Mouse (Mus musculus) adipocyte (in vitro differentiated cells): Measurements from ENCODE around the gene Nfkbil1.

Experiments used
- DNase-seq: peaks from one replicate; pipeline ENCODE4 v3.0.0-alpha.2; 2016; ENCODE audit warnings: low spot score

Nfkbil1 gene

GRCm38 (mm10) chr17:35201787-35202186 lies 33.8 kb downstream of the Nfkbil1 start, which contains the start of gene Tnf:
Gene Tnf (minus strand): TSS chr17:35202007.
- no peak for DNase-seq

GRCm38 (mm10) chr17:35201128-35201527 lies 34.5 kb downstream of the Nfkbil1 start:
- DNase-seq: no peak

DNA sequence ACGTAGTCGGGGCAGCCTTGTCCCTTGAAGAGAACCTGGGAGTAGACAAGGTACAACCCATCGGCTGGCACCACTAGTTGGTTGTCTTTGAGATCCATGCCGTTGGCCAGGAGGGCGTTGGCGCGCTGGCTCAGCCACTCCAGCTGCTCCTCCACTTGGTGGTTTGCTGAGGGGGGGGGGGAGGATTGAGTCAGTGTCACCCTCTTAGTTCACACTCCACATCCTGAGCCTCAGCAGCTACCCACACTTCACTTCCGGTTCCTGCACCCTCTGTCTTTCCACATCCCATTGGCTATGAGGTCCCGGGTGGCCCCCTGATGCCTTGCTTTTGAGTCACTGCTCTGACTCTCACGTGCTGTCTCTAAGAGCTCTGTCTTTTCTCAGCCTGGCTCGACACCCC lies 35.2 kb downstream of the Nfkbil1 start:
- no peak for DNase-seq

DNA sequence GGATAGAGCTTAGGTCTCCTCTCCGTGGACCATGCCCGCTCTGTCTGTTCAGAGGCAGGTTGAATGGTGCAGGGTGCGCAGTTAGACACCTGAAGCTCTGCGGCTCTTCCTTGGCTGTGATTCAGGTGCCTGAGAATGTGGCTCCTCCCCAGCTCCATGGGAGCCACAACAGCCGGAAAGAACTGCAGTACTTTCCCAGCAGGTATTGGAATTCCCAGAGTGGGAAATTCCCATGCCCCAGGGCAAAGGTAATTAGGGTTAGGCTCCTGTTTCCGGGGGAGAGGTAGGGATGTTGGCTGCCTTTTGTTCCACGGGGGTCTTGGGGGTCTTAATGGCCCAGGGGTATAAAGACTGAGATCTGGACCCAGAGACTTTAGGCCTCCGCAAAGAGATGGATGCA lies 36.6 kb downstream of the Nfkbil1 start:
- DNase-seq: no peak

- no peak for DNase-seq
Observed at GRCm38 (mm10) chr17:35198029-35198428, 37.6 kb downstream of the Nfkbil1 start.

GRCm38 (mm10) chr17:35197126-35197525 lies 38.5 kb downstream of the Nfkbil1 start:
- no peak for DNase-seq

GRCm38 (mm10) chr17:35196321-35196641 lies 39.3 kb downstream of the Nfkbil1 start:
- no peak for DNase-seq

DNA sequence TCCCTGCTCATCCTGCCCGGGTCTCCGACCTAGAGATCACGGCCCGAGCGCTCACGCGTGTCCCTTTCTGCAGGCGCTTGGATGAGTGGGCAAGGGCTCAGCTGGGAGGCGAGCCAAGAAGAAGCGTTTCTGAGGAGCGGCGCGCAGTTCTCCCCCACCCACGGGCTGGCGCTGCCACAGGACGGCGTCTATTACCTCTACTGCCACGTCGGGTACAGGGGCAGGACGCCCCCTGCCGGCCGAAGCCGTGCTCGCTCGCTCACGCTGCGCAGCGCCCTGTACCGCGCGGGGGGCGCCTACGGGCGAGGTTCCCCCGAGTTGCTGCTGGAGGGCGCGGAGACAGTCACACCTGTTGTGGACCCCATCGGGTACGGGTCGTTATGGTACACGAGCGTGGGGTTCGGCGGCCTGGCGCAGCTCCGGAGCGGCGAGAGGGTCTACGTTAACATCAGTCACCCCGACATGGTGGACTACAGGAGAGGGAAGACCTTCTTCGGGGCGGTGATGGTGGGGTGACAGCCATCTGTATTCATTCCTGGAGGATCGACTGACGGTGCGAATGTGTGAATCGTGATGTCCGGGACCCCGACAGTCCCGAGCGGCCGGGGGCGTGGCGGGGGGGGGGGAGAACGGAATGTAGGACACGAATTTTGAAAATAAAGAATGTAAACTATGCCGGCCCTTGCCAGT lies 39.8 kb downstream of the Nfkbil1 start:
- DNase-seq: no peak

DNA sequence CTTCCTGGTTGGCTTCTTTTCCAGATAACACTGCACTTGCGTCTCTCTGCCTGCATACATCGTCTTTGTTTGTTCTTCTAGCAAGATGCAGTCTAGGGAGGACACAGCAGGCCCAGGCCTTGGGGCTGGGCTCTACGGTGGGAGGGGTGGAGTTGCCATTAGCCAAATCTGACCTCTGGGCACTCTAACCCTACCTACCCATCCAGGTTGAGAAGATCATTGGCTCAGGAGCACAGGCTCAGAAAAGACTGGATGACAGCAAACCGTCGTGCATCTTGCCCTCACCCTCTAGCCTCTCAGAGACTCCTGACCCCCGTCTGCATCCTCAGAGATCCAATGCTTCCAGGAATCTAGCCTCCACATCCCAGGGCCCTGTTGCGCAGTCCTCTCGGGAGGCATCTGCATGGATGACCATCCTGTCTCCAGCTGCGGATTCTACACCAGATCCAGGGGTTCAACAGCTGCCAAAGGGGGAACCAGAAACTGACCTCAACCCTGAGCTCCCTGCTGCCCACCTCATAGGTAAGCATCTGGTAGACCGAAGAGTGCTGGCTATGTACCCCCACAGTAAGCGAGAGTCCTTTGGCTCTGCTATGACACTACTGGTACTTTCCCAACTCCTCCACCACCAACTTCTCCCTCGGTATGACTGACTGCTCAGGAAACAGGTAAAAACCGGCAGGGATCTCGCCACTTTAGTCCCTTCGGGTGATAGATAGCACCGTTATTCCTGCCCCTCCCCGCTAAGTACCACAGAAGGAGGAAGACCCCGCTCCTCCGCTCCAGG lies 40.6 kb downstream of the Nfkbil1 start:
- DNase-seq: no peak

DNA sequence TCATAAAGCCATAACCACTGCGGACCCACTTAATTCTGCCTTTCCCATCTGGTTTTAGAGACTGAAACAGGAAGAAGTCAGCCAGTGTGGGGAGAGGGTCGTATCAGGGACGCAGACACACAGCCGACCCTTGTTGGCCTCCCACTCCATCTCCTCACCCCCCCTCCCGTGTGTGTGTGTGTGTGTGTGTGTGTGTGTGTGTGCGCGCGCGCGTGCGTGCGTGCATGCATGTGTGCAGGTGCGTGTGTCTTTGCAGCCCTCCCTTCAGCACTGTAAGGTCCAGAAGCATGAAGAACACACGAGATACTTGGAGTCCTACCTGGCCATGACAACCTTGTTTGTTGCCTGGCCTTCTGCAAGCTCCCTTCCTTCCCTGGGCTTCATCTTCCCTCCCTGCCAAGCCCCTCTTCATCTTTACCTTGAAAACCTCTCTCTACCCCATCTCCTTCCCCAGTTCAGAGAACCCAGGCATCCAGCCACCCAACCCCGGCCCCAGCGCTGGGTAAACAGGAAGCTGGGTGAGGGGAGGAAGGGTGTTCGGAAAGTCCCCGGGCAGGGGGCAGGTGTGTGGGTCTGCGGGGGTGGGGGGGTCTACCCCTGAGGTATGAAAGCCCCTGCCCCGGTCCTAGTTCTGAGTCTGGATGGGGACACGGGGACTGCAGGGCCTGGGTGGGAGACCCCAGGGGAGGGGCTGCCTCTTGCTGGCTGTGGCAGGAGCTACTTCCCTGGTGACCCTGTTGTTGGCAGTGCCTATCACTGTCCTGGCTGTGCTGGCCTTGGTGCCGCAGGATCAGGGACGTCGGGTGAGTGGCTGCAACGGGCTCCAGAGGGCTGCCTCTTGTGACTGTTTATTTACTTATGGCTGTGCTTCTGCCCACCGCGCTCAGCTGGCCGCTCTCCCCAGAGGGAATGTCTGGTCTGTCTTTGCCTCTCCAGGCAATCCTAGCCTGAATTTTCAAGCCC lies 41.4 kb downstream of the Nfkbil1 start, which contains the start of gene Ltb:
Gene Ltb, plus strand, starts transcription at position 559 of the 963 bp plus-strand sequence.
- DNase-seq: no peak

GRCm38 (mm10) chr17:35192924-35193323 lies 42.7 kb downstream of the Nfkbil1 start:
- no peak for DNase-seq

- no peak for DNase-seq
Observed at GRCm38 (mm10) chr17:35191723-35192122, 43.9 kb downstream of the Nfkbil1 start.

GRCm38 (mm10) chr17:35190096-35190495 lies 45.5 kb downstream of the Nfkbil1 start:
- no peak for DNase-seq

GRCm38 (mm10) chr17:35189186-35189585 lies 46.4 kb downstream of the Nfkbil1 start:
- DNase-seq: no peak

- no peak for DNase-seq
Observed at GRCm38 (mm10) chr17:35187959-35188610, 47.5 kb downstream of the Nfkbil1 start, which contains the start of gene Lst1. Gene Lst1 (minus strand): TSS chr17:35188439.

- no peak for DNase-seq
Observed at GRCm38 (mm10) chr17:35187345-35187744, 48.2 kb downstream of the Nfkbil1 start.

- DNase-seq: no peak
Observed at GRCm38 (mm10) chr17:35186681-35187080, 48.9 kb downstream of the Nfkbil1 start.

DNA sequence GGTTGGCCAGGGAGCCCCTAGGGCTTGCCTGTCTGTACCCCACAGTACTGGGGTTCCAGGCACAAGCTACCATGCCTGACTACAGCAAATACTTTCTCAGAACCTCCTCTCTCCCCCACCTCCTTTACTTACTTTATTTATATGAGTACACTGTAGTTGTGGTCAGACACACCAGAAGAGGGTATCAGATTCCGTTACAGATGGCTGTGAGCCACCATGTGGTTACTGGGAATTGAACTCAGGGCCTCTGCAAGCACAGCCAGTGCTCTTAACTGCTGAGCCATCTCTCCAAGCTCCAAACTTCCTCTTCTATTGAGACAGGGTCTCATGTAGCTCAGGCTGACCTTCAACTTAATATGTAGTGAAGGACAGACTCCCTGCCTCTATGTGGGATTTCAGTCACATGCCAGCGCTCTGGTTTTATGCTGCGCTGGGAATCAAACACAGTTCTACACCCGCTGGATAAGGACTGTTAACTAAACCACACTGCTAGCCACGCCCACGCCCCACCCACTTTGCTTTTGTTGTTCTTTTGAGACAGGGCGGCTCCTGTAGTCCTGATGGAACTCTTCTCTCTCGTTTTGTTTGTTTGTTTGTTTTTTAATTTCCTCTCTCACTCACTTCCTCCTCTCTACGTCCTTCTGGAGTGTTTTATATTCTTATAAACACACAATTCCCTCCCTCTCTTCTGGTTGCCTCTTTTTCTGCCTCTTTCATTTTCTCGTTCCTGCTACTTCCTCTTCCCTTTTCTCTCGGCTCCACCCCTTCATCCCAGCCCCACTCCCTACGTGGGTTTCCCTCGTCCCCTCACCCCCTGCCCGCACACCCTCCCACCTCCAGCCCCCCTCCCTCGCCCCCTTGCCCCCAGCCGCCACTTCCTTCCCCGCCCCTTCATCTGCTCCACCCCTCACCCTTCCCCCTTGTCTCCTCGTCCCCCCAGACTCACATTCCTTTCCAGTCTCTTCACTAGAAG lies 49.7 kb downstream of the Nfkbil1 start:
- peak; percentile 80 for DNase-seq

- DNase-seq: no peak
Observed at GRCm38 (mm10) chr17:35180093-35180492, 55.5 kb downstream of the Nfkbil1 start.

DNA sequence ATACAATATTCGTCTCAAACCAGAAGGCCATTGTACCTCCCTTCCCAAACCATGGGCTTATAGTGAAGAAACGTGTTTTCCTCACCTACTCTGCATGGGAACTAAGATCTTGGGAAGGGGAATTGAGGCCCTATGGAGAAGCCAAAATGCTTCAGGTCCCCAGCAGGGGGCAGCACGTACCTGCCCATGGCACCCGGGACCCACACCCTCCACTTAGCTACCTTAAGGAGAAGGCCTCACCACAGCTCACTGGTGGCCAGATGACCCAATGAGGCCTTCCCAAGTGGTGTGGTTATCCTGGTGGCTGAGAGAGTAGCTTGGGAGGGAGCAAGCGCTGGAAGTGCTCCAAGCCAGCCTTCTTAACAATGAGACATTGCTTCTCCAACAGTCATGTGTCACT lies 57.1 kb downstream of the Nfkbil1 start:
- DNase-seq: peak; percentile 77
